Mouse (Mus musculus): ENCODE measurements around the gene Car14.

DNA sequence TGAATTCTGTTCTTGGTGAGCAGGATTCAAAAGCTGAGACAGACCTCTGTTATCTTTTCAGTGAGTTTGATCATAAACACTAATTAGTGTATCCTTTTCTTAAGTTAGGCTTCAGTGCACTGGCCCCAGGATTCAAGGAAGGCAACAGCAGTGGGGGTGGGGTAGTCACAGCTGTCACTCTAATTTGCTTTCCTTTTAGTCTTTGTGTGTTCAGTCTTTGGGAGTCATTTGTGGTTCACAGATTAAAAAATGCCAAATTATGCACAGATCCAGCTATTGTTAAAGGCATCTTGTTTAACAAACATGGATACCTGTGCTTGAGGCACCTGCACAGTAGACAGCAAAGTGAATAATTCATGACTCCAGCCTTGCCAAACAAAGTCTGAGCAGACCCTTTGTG lies 48.5 kb upstream of the Car14 start:
- TF ChIP-seq ZNF384 (IDR thresholded peaks at IDR 0.05; ENCODE audit: low read depth, low read length) (no peak), CTCF (IDR thresholded peaks at IDR 0.05 in 2 of 3, conservative IDR thresholded peaks at IDR 0.05 in 1 of 3; ENCODE audit: control insufficient read depth in 1 of 3, insufficient read depth in 1 of 3, low read depth in 2 of 3, low read length in 3 of 3, poor library complexity in 1 of 3, severe bottlenecking in 1 of 3) (no peak), POLR2A (IDR thresholded peaks at IDR 0.05; ENCODE audit: control insufficient read depth in 1 of 2, insufficient read depth in 1 of 2, low read depth in 1 of 2, low read length in 2 of 2, poor library complexity in 1 of 2) (no peak), HCFC1 (IDR thresholded peaks at IDR 0.05; ENCODE audit: low read depth, low read length) (no peak), GATA1 (IDR thresholded peaks at IDR 0.05; ENCODE audit: low read depth, low read length) (no peak), E2F4 (IDR thresholded peaks at IDR 0.05; ENCODE audit: borderline replicate concordance, low read depth, low read length) (no peak), CHD2 (IDR thresholded peaks at IDR 0.05; ENCODE audit: low read length) (no peak), TCF12 (IDR thresholded peaks at IDR 0.05; ENCODE audit: low read depth, low read length) (no peak), MAZ (IDR thresholded peaks at IDR 0.05; ENCODE audit: low read depth, low read length) (no peak), ZMIZ1 (IDR thresholded peaks at IDR 0.05; ENCODE audit: low read depth, low read length) (no peak), EP300 (IDR thresholded peaks at IDR 0.05; ENCODE audit: low read depth in 1 of 2, low read length in 2 of 2) (no peak), USF1 (IDR thresholded peaks at IDR 0.05; ENCODE audit: low read depth, low read length) (no peak), MAX (IDR thresholded peaks at IDR 0.05; ENCODE audit: low read length) (no peak)

Data from MEL (cell line).